Mouse (Mus musculus) T-helper 17 cell (primary cell): Measurements from ENCODE around the gene Znrf2.
"Not testable (repeated sequence)": the region's sequence is repeated elsewhere in the genome, so short reads cannot be mapped to it uniquely, and the experiment has no call there.

ENCODE experiments used
- in situ Hi-C, 2 experiments: fragments of 300-600 bp; cut with MboI, MseI; formaldehyde crosslinking; loops; 1 replicate in 1 of 2; 2 replicates in 1 of 2; pipeline ENCODE4 v1.15.1; 2025; ENCODE audit warnings: high pct_unique_total_duplicates in 2 of 2

Znrf2 gene

GRCm38 (mm10) chr6:54809531-54810313 is 7.0 kb upstream of the Znrf2 start:
- in situ Hi-C loops: loop anchor here (5.0 kb wide), 2 partner anchors 92 to 183 kb away; partner anchors contain the start of gene Ggct (in 1 of the 2)

- in situ Hi-C loops: loop anchor here in 1 of 2 experiments (5.0 kb wide), 1 partner anchor 182 kb away; the partner anchor contains the start of gene Ggct
These were observed 6.4 kb upstream of the Znrf2 start for GRCm38 (mm10) chr6:54810314-54810646.

GRCm38 (mm10) chr6:54811546-54812250 is 5.0 kb upstream of the Znrf2 start:
- in situ Hi-C loops: loop anchor here in 1 of 2 experiments (5.0 kb wide), 1 partner anchor 181 kb away; the partner anchor contains the start of gene Ggct

- in situ Hi-C loops: loop anchor here in 1 of 2 experiments (5.0 kb wide), 1 partner anchor 180 kb away; the partner anchor contains the start of gene Ggct
These were observed 4.4 kb upstream of the Znrf2 start for GRCm38 (mm10) chr6:54812276-54812675.

- in situ Hi-C loops: no loop called here
These were observed 1.1 kb upstream of the Znrf2 start for GRCm38 (mm10) chr6:54815428-54816130.

GRCm38 (mm10) chr6:54817266-54817767 is 601 bp downstream of the Znrf2 start:
- in situ Hi-C loops: no loop called here

GRCm38 (mm10) chr6:54818389-54818788 is 1.7 kb downstream of the Znrf2 start:
- in situ Hi-C loops: no loop called here

- in situ Hi-C loops: no loop called here
These were observed 2.6 kb downstream of the Znrf2 start for GRCm38 (mm10) chr6:54819272-54819671.

GRCm38 (mm10) chr6:54819746-54820145 is 3.0 kb downstream of the Znrf2 start:
- in situ Hi-C loops: no loop called here

- in situ Hi-C loops: no loop called here
These were observed 5.6 kb downstream of the Znrf2 start for GRCm38 (mm10) chr6:54822348-54822747.

- in situ Hi-C loops: not testable (repeated sequence)
These were observed 7.8 kb downstream of the Znrf2 start for GRCm38 (mm10) chr6:54824561-54824960.

- in situ Hi-C loops: no loop called here
These were observed 10.8 kb downstream of the Znrf2 start for GRCm38 (mm10) chr6:54827481-54827880.

- in situ Hi-C loops: no loop called here
These were observed 11.6 kb downstream of the Znrf2 start for GRCm38 (mm10) chr6:54828274-54828673.

- in situ Hi-C loops: no loop called here
These were observed 13.5 kb downstream of the Znrf2 start for GRCm38 (mm10) chr6:54830048-54830772.

GRCm38 (mm10) chr6:54831069-54831720 is 14.5 kb downstream of the Znrf2 start:
- in situ Hi-C loops: no loop called here

- in situ Hi-C loops: no loop called here
These were observed 16.7 kb downstream of the Znrf2 start for GRCm38 (mm10) chr6:54833427-54833826.

- in situ Hi-C loops: no loop called here
These were observed 19.9 kb downstream of the Znrf2 start for GRCm38 (mm10) chr6:54836666-54837065.

- in situ Hi-C loops: no loop called here
These were observed 24.7 kb downstream of the Znrf2 start for GRCm38 (mm10) chr6:54841399-54841798.

GRCm38 (mm10) chr6:54842041-54842440 is 25.3 kb downstream of the Znrf2 start:
- in situ Hi-C loops: no loop called here

GRCm38 (mm10) chr6:54848546-54848945 is 31.8 kb downstream of the Znrf2 start:
- in situ Hi-C loops: no loop called here
